Mouse (Mus musculus) bone marrow, adult 2 months (tissue): Measurements from ENCODE around the gene Reep3. TPM values are rescaled to one million over a fixed set of nuclear protein-coding genes. Genes with fewer than 3 reads are reported as not detected.

ENCODE experiments used
- H3K27ac ChIP-seq: fragments of 200-500 bp; 2 replicates; pipeline ENCODE4 v1.5.1; 2012; ENCODE audit warnings: low read depth, mild to moderate bottlenecking, control low read depth, inconsistent platforms, low read length; ENCODE audit not compliant: control insufficient read depth, poor library complexity, insufficient read depth
- H3K4me1 ChIP-seq: fragments of 200-500 bp; 2 replicates; pipeline ENCODE4 v1.6.1; 2011; ENCODE audit warnings: low read length; ENCODE audit not compliant: control insufficient read depth, insufficient read depth
- H3K4me3 ChIP-seq: fragments of 200-500 bp; replicated peaks from 2 replicates; pipeline ENCODE3; 2011; ENCODE audit warnings: mild to moderate bottlenecking, low read depth, low read length, control low read depth; ENCODE audit not compliant: control insufficient read depth
- CTCF ChIP-seq: fragments of 200-500 bp; IDR thresholded peaks from 2 replicates; pipeline ENCODE4 v1.5.1; 2011; ENCODE audit warnings: low read length, control low read depth; ENCODE audit not compliant: control insufficient read depth, insufficient read depth
- POLR2A ChIP-seq: fragments of 200-500 bp; IDR thresholded peaks from 2 replicates; pipeline ENCODE4 v1.6.1; 2011; ENCODE audit warnings: low read depth, mild to moderate bottlenecking, control low read depth, low read length, borderline replicate concordance; ENCODE audit not compliant: control insufficient read depth
- WGBS: fragments of 180-500 bp; shearing (Covaris S2); methylation state at CpG from one replicate; pipeline ENCODE4 v1.1.7; 2018; 5-methylcytosine and 5-hydroxymethylcytosine counted together
- polyA plus RNA-seq: library from polyadenylated mRNA; stranded (reverse); fragments of >200 nt; gene quantifications from 2 replicates; pipeline ENCODE4 v1.2.4, GENCODE M21; 2011; ENCODE audit warnings: low replicate concordance; ENCODE audit not compliant: missing spikeins, insufficient read depth, insufficient read length

Reep3 gene
- polyA plus RNA-seq, 1 experiment, result 10.8 TPM

DNA sequence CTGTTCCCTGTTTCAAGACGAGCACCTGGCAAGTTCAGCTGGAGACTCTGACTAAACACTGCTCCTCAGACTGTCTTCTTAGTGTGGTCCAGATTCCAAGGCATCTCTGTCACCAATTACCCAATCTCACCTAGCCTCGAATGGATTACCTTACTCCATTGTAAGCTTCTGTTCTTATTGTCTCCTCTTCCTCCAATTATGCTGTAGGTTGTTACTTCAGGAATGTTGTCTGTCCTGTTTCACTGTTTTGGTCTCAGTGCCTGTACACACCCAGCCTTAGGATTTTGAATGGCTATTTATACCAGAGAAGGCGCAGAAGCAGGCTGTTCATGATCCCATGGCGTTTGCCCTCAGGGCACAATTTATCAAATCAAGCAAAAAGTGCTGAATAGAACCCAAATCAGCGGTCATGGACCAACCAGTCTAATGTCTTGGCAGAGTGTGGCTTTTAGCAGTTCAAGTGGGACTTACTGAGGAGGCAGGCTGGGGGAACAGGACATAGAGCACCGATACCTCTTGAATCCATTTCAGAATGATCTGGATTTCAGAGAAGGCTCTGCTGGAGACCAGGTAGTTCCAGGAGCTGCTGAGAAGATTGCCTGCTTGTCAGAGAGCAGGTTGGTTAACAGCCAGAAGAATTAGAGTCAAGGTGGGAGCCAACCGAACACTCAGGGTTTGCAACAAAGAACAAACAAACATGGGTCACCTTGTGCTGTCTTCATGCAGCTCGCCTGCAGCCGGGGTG lies 10.4 kb upstream of the Reep3 start:
- Histone ChIP-seq H3K27ac (no peak overlapping the region), H3K4me1 (peaks cover 8% of the 10 kb centered on the region), H3K4me3 (no peak overlapping the region)
- TF ChIP-seq POLR2A (no peak), CTCF (no peak)
- WGBS, result 79% methylated on average over 9 of the region's 9 CpGs

DNA sequence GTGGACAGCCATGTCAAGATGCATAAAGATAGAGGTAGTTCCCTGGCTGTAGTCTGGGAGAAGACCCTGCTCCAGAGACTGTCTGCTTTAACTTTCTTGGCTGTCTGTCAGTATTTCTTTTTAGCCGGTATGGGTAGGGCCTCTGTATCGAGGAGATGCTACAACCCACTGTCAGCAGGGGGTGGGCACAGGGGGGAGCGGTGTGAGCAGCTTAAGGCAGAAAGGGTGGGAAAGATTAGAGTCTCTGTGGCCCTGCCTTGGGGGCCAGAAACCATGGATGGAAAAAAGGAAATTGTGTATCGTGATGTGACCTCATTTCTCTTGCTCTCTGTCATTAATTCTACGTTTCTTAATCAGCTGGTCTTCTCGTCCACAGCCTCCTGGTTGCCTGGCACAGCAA lies 9.7 kb upstream of the Reep3 start:
- H3K4me1 ChIP-seq, result peaks cover 11% of the 10 kb centered on the region
- 68% methylated on average over 6 of the region's 6 CpGs for WGBS
- TF ChIP-seq POLR2A (no peak), CTCF (no peak)
- no peak overlapping the region for H3K4me3 ChIP-seq
- no peak overlapping the region for H3K27ac ChIP-seq

DNA sequence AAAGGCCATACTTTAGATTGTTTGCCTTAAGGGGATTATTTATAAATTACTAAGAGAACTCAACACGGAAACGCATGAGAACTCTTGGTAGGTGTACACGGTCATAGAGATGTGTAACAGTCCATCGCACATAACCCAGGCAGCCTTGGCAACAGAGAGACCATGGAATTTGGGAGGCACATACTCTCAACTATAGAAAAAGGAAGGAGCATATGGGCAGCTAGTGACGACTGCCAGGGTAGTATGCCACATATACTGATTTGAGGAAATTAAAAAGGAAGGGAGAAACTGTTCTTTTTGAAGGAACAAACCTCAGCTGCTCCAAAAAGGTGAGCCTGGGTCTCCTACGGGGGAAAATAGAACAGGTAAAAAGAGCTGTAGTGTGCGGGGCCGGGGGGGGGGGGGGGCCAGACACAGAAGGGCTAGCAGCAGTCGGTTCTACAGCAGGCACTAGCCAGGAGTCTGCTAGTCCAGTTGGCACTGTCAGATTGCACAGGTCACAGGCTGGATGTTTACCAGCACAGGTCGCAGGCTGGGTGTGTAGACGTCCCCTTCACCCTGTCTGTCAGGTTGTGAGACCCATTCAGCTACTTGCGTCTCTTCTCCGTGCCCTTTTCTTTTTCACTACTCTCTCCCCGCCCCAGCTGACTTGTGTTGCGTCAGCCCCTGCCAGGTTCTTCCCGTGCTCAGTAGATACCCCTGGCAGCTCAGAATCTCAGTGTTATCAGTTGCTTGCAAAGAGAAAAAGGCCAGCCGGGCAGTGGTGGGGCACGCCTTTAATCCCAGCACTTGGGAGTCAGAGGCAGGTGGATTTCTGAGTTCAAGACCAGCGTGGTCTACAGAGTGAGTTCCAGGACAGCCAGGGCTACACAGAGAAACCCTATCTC lies 8.8 kb upstream of the Reep3 start:
- TF ChIP-seq POLR2A (no peak), CTCF (no peak)
- Histone ChIP-seq H3K4me1 (peaks cover 9% of the 10 kb centered on the region), H3K4me3 (peak overlapping the region; percentile 39), H3K27ac (no peak overlapping the region)
- 39% methylated on average over 19 of the region's 19 CpGs for WGBS

DNA sequence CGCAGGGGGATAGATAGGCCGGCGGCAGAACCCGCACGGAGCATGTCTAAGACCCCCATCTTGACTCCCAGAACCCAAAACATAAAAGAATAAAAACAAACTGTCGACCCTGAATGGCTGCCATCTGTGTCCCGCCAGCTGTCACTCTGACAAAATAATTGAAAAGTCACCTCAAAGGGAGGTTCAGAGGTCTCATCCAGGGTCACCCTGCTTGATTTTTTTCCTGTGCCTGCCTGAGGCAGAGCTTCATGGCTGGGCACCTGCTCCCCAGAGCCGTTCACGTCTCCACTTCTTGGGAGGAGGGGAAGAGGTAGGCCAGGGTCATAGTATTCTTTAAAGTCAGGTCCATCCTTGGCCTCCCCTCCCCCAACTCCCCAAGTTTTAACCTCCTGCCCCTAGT lies 7.8 kb upstream of the Reep3 start:
- 67% methylated on average over 9 of the region's 9 CpGs for WGBS
- Histone ChIP-seq H3K27ac (no peak overlapping the region), H3K4me1 (peaks cover 11% of the 10 kb centered on the region)

DNA sequence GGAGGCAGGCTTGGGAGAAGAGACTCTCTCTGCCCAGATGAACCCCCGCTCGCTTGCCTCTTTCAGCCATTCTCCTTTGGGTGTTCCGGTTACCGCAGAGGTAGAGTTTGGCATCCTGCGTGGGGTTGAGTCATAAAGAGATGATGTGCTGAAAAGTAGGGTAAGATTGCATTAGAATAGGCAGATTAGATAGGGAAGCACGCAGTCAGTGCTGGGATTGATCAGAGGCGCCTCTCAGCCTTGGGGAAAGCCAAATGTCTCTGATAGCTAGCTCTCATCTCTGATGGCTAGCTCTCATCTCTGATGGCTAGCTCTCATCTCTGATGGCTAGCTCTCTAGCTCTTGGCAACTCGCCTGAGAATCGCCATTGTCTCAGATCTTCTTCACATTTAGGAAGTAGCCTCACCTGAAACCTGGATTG lies 4.1 kb upstream of the Reep3 start:
- TF ChIP-seq CTCF, result no peak
- TF ChIP-seq POLR2A, result no peak
- Histone ChIP-seq H3K27ac (no peak overlapping the region), H3K4me3 (no peak overlapping the region), H3K4me1 (peaks cover 15% of the 10 kb centered on the region)
- WGBS, result 66% methylated on average over 9 of the region's 9 CpGs

More for the DNA sequence above, 7.8 kb upstream of the Reep3 start:
- H3K4me3 ChIP-seq, result no peak overlapping the region
- no peak for TF ChIP-seq CTCF
- no peak for TF ChIP-seq POLR2A

DNA sequence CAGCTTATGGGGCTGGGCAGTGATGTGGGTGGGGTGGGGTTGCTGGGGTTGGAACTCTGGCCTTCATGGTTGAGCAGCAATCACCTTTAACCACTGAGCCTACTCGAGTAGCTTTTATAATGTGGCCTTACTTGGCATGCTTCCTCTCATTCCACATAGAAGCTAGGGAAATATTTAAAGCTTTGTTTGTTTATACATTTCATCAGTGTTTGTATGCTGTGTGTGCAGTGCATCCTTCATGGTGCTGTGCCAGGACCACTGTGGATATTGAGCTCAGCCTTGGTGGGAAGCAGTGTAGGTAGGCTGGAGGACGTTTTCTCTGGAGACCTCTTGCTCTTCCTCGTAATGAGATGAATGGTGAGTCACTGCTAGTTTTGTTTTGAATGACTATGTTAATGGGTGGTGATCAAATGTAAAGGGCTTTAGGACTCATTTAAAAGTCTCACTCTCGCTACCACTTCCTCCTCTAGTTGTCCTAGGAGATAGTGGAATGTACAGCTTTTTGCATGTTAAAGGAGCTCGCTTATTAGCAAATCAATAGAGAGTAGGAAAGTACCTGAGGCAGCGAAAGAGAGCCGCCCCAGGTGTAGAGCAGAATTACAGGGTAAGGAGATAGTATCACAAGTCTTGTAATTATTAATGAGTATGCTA lies 3.4 kb upstream of the Reep3 start:
- TF ChIP-seq POLR2A, result no peak
- no peak for TF ChIP-seq CTCF
- H3K4me3 ChIP-seq, result no peak overlapping the region
- 69% methylated on average over 7 of the region's 7 CpGs for WGBS
- no peak overlapping the region for H3K27ac ChIP-seq
- peaks cover 13% of the 10 kb centered on the region for H3K4me1 ChIP-seq

DNA sequence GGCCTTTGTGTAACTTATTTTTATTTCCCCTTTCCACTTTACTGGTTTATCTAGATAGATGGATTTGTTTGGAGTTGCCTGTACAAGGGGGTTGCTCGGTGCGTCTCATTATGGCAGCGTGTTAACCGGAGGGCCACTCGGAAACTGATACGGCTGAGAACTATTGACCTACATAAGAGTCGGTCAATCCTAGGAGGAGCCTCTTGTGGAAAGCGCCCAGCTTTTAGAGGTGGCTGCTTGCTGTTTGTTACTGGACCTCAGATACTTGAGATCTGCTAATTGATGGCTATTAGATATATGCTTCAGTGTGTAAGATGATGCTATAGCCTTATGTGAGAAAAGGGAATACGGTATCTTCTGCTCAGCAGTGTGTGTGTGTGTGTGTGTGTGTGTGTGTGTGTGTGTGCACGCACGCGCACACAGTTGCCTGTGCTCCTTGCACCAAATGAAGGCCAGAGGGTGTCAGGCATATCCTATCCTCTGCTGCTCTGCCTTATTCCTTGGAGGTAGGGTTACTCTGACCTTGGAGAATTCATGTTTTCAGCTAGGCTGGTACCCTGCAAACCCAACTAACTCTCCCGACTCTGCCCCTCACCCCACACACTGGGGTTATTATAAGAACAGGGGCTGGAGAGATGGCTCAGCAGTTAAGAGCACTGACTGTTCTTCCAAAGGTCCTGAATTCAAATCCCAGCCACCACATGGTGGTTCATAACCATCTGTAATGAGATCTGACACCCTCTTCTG lies 2.6 kb upstream of the Reep3 start:
- Histone ChIP-seq H3K27ac (no peak overlapping the region), H3K4me3 (no peak overlapping the region)

More for the DNA sequence above, 2.6 kb upstream of the Reep3 start:
- no peak for TF ChIP-seq CTCF
- TF ChIP-seq POLR2A, result no peak
- peaks cover 11% of the 10 kb centered on the region for H3K4me1 ChIP-seq
- 93% methylated on average over 13 of the region's 13 CpGs for WGBS
